Mouse (Mus musculus): ENCODE results near the gene Gm39653.
"Not testable (repeated sequence)": the region's sequence is repeated elsewhere in the genome, so short reads cannot be mapped to it uniquely, and the experiment has no call there.

Gene Gm39653

DNA sequence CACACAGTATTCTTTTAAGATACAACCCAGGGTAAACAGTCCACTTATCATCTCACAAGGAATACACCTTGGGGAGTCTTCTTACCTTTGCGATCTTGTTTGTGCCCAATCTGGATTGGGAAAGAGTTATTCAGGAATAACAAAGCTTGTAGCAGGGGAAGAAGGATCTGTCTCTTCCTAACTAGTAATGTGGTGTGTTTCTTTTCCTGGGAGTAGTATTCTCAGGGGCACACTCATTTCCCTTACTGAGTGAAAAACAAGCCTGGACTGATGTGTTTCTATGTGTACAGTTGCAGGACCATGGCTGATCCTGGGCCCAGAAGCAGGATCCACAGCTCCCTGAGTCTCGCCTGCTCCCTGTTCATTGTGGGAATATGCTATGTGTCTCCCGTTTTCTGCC is at the start of gene Gm39653:
Gm39653 (plus strand) TSS at position 301 of the 400 bp plus-strand sequence.
- DNase-seq = no peak

DNA sequence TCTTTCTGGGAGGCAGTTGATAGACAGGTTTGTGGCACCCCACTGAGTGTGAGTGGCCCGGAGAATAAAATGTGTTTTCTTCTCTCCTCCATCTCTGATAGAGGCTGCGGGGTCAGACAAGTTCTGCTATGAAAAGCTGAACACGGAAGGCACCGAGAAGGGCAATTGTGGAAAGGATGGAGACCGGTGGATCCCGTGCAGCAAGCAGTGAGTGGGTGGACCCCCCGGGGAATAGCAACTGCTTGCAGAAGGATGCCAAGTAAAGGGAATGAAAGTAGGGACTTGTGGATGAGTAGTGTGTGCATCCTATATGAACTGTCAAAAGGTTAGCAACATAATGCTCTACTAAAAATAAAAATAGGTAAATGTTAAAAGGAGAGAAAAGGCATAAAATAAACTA is 49.3 kb upstream of the Gm39653 start:
- no peak for DNase-seq

DNA sequence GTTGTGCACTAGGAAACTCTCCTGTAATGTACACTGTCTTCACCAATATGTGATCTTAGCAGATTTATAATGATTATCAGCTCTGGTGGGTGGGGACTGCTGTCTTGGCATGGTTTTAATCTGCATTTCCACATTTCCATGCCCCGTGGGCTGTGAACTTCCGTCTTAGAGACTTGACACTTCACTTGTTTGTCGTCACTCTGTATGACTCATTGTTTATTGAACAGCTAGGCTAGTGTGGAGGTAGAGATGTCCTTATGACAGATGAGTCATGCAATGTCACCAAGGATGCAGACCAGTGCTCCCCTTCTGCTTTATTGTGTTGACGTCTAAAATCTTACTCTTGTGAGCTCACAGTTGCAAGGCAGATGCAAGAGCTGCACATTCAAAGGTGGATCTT is 48.7 kb upstream of the Gm39653 start:
- DNase-seq = no peak

DNA sequence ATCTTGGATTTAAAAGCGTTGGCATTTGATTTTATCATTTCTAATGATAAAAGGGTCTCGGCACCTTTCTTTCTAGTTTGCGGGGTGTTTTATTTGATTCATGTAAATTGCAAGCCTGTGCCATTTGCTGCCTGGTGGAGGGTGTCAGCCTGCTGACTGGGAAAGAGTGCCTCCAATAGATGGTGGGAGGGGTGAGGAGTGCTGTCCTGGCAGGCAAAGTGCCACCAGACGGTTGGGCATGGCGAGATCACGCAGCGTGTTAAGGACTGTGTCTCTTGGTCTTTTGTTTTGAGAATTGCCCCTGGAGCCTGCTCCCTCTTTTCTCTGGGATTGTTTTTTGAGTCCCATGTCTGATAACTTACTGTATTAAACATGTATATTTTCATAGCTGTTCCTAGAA is 43.5 kb upstream of the Gm39653 start:
- DNase-seq = no peak

DNA sequence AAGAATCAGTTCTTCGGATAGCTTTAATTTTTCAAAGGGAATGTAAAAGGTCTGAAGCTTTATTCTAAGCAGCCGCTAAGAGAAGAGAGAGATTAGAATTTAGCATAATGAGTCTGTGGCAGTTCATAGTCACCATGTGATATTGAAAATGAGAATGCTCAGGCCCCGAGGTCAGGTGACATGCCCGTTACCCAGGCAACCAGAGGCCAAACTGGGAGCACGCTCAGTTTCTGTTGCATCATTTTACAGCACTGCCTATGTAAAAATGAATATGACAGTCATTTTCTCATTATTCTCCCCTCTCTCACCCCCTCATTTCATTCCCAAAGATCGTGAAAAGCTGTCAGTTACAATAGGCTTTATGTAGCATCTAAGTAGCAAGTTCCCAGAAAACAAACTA is 42.3 kb upstream of the Gm39653 start:
- DNase-seq = peak; percentile 8

DNA sequence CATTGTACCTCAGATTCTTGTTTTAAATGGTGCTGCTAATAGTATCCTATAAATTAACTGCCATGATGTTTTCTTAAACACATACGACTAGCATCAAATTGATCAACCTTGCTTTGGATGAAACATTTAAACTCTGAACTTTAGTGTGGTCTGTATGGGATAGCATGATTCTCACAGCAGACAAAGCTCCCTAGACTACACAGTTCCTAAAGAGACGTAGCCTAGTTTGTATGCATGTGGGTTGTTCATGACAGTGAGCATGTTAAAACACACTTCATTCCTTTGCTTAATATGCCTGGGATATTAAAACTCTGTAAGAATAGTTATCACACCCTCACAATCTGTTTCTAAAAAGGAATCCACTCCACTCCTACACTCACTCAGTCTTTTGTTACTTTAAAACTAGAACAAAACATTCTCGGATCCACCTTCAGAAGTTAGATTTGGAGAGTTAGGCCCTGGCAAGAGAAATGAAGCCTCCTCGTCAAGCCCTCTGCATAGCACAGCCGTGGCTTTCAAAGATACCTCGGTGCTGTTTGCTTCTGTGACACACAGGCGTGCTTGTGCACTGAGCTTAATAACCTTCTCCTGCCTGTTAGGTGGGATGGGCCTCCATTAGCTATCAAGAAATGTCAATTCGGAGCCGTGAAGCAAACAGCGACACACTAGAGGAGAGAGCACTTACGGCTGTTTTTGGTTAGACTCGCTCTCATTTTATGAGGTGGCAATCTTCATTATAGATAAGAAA is 41.7 kb upstream of the Gm39653 start:
- no peak for DNase-seq

DNA sequence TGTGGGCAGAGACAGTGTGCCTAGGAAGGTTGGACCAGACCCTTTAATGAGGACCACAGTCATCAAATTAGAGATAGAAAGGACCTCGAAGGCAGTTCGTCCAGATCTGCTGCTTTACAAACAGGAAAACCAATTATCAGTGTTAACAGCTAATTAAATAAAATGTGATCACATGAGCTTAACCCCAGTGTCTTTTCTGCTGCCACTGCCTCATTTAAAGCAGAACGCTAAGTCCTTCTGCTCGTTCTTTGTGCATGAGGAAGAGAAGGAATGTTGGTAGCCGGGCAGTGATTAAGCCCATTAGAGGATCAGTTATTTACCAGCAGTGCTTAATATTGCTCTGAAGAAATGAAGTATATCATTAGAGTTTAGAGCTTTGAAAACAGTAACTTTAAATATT is 39.0 kb upstream of the Gm39653 start:
- no peak for DNase-seq

DNA sequence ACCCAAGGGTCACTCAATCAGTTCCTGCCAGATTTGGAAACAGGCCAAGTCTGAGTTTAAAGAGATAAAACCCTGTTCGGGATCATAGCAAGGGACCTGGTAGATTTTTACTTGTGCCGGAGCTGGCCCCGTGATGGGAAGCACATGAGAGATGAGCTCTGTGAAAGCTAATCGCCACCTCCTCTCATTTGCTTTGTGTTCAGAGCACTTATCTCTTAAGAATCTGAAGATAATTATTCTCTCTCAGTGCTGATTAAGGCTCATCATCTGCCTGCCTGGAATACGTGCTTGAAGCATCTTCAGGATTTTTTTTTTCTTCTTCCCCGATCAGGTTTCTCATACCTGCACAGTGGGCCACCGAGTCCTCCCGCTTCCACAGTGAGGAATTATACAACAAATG is 36.6 kb upstream of the Gm39653 start:
- DNase-seq = no peak

DNA sequence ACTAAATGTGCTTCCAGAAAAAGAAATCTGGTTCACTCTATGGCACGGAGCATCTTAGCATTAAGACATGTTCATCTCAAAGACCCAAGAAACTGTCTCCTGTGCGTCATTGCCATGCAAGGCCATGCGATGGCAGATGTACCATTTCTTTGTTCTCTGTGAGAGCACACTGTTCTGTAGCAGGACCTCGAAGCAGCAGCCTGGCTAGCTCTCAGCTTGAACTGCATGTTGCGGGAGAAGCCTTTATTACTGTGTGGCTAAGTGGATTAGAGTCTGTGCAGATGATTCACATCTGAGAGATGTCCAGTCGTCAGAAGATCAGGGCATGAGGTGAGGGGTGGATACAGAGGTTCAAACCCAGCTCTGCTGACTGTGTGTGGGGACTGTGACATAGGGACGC is 28.9 kb upstream of the Gm39653 start:
- DNase-seq = no peak

DNA sequence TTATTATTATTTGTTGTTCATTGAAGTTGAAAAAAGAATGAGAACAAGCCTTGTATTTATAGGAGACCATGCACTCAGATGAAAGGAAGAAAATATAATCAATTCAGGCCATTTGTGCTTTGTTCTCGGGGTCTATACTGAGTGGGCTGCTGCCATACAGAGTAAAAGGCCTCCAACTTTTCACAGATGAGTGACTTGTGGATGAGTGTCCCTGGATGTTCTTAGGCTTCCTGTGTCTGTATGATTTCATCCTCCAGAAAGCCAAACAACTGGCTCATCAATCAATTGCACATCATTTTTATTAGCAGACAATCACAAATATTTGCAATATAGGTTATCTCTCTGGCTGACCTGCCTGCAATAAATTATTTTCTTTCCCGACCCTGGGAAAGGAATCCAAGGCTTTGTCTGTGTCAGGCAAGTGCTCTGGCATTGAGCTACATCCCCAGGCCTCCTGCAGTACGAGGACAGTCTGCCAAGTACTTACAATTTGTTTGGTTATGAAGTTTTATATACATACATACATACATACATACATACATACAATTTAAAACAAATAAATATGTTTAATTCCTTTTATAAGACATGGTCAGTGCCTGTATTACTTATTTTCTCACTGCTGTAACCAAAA is 11.8 kb upstream of the Gm39653 start:
- no peak for DNase-seq

DNA sequence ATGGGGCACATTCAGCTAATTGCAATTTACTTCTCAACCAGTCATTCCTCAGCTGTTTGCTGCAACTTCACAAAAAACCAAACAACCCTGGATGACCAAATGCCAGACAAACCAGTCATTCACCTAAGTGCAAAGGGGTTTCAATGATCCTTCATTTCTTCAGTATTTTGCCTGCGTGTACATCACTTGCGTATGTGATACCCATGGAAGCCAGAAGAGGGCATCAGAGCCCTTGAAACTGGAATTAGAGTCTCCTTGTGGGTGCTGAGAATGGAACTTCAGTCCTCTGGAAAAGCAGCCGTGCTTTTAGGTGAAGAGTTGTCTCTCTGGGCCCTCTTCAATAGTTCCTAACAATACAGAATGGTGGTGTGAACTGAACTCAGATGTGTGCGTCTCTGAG is 6.2 kb upstream of the Gm39653 start:
- no peak for DNase-seq

DNA sequence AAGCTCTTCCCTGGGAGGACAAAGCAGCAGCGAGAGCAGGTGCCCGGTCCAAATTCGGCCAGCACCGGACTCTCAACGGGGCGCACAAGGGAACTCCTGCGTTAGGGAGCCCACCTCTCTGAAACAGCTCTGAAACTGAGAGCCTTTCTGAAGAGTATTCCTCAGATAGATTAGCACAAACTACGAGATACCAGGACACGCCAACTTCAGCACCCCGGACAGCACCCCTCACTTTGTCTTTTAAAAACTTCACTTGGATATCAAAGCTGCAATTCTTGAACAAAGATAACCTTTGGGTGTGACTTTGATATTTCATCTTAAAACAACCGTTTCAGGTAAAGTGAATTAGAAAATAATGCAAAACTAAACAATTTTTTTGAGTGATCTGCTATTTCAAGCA is 1.2 kb upstream of the Gm39653 start:
- peak; percentile 81 for DNase-seq

DNA sequence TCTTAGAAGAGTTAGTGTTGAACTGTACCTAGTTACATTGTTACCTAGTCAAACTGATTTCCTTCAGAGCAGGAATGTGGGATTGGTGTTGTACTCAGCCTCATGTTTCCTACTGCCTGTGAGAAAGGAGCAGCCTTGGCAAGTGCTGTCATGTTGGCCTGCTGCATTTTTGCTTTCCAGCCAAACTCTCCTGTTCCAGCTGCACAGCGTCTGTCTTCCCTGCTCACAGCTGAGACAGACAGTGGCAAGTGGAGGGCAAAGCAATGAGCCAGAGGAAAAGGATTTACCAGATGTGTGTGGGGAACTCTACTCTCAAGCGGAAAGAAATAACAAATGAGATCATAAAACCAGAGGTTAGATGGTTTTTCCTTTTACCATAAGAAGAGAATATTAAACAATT is 12.4 kb downstream of the Gm39653 start:
- DNase-seq = no peak

DNA sequence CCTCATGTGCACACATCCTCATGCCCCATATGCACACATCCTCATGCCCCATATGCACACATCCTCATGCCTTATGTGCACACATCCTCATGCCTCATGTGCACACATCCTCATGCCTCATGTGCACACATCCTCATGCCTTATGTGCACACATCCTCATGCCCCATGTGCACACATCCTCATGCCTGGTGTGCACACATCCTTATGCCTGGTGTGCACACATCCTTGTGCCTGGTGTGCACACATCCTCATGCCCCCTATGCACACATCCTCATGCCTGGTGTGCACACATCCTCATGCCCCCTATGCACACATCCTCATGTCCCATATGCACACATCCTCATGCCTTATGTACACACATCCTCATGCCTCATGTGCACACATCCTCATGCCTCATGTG is 14.6 kb downstream of the Gm39653 start:
- not testable (repeated sequence) for DNase-seq

DNA sequence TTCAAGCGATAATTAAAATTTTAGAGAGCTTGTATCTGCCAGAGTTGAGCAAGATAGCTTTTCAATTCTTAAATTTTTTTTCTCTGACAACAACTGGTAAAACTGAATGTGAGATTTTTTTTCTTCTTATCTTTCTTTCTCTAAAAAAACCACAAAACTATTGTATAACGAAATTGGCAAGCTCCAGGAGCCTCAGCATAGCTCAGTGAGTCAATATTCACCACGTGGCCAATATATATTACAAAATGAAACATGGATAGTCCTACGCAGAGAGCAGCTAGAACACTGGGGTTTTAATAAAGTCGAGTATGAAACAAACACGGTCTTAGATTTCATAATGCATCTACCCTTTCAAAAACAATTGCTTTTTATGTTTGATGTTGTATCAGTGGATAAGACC is 24.2 kb downstream of the Gm39653 start:
- DNase-seq = no peak

DNA sequence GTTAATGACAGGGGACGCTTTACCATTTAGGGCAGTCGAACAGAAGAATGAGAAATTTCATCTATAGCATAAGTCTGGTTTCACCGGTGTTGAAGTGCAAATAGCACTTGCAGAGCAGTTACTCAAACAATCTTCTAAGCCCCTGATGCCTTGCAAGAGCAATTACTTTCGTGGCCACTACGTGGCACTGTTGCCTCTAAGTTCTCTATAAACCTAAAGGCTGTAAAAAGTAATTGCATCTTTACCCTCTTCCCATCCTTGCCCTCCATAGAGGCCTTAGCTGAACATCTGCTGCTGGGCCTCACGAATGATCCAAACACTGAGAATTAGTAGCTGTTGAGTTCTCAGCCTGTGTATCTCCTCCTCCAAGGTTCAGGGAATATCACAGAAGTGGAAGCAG is 42.2 kb downstream of the Gm39653 start:
- peak; percentile 79 for DNase-seq

DNA sequence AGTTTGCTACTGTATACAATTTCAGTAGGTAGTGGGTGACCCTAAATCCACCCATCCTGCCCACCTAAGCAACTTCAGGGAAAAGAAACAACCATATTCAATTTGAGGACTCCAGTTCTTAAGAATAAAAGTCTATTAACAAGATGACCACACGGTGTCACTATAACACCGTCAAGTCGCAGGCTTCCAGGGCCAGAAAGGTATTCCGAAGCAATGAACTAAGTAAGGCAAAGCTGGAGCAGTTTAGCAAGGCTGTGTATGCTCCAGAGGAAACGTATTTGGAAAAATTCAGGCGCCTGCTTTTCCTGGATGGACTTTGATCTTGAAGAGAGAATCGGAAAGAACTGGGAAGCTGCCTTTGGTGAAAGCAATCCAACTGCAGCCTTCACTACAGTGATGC is 43.8 kb downstream of the Gm39653 start:
- peak; percentile 42 for DNase-seq

DNA sequence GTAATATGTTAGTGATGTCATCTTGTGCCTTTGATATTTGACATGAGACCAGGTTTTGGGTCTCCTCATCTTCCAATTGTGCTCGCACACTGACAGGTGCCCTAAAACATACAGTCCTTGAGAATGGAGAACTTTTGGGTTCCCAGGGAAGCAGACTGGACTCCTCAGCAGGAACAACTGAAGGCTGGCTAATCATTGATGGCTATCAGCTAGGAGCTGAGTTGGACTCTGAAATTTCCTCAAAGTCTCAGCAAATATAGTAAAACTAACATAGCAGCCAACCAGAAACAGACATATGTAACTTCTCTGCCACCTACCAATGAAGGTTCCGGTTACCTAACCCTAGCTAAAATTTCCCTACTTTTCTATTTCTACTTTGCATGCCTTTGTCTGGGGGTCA is 50.3 kb downstream of the Gm39653 start:
- no peak for DNase-seq

DNA sequence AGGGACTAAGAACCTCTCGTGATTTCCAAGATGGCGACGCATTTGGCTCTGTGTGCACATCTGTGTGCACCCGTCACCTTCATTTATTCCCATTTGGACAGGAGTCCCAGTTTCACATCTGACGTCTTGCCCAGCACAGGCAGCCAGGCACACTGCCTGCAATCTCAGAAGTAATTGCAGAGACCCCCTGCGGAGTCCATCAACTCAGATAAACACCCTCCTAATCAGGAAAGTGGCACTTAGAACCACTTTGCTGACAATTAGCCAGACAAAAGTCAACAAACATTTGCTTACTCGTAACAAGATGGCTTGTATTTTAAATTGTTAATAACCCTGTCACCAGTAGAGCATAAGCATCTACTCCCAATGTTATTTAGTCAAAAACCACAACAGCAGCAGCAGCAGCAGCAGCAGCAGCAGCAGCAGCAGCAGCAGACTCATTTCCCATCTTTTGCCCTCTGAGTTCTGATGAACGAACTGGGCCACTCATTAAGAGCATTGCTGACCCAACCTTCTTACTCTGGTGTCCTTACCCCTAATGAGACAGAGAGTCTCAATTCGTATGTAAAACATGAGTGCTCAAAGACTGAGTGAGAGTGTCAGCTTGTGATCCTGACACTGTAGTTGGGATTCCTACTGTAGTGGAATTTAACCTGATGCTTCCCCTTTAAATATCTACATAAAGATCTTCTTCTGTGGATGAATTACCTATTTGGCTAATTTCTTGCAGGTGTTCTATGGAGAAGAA is 51.6 kb downstream of the Gm39653 start:
- no peak for DNase-seq

DNA sequence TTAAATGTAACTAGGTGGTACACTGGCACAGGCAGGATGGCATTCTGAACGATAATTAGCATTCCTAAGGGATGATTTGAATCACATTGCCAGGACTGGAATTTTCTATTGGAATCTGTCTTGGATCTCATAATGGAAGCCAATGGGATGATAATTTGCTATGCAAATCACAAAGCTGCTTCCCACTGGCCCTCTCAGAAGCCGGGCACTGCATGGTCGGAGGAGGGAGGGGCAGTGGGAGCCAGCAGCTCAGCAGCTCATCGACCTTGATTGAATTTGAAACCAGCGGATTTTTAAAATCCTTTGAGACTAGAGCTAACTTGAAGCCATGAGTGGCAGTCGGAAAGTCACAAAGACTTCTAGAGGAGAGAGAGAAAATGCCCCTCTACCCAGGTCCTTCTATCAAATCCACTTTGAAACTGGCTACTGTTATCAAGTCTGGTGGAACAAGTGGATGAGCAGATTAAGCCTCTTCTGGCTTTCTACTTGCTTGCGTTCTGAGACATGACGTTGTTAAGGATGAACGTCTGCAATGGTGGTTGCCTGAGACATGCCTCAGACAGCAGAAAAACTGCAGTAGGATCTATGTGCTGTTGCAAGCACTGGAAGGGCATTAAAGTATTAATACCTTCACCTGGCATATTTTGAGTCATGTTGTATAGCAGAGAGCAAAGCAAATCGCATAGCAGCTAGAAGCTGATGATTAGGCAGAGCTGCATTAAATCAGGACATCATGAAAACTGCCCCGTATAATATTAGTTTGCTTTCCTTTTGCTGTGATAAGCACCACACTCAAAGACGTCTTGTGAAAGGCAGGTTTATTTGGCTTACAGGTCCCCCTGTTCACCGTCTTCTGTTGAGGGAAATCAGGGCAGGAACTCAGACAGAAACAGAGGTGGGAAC is 52.4 kb downstream of the Gm39653 start:
- DNase-seq = no peak

DNA sequence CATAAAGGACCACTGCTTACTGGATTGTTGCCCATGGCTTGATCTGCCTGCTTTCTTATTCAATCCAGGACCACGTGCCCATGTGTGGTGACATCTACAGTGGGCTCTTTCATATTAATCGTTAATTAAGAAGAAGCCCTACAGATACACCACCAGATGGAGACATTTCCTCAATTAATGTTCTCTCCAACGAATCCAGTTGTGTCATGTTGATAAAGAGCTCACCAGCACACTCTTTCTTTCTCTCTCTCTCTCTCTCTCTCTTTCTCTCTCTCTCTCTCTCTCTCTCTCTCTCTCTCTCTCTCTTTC is 53.0 kb downstream of the Gm39653 start:
- peak; percentile 10 for DNase-seq
